Mouse (Mus musculus): ENCODE results near the gene Parp2.

- TF ChIP-seq POLR2A (IDR thresholded peaks at IDR 0.05; ENCODE audit: insufficient read depth, low read length): no peak
- no peak for TF ChIP-seq CTCF (IDR thresholded peaks at IDR 0.05; ENCODE audit: low read depth, low read length)
- no peak for TF ChIP-seq EP300 (IDR thresholded peaks at IDR 0.05; ENCODE audit: insufficient read depth, low read depth, low read length)
Observed at GRCm38 (mm10) chr14:50868656-50869055, 61.0 kb downstream of the Parp2 start.

Data from ES-Bruce4 (cell line).